Mouse (Mus musculus): Measurements from ENCODE around the gene Shpk. TPM values are rescaled to one million over a fixed set of nuclear protein-coding genes. Genes with fewer than 3 reads are reported as not detected.

Gene Shpk
- total RNA-seq, 2 experiments from 2014 or later: 3.0 to 4.1 TPM

DNA sequence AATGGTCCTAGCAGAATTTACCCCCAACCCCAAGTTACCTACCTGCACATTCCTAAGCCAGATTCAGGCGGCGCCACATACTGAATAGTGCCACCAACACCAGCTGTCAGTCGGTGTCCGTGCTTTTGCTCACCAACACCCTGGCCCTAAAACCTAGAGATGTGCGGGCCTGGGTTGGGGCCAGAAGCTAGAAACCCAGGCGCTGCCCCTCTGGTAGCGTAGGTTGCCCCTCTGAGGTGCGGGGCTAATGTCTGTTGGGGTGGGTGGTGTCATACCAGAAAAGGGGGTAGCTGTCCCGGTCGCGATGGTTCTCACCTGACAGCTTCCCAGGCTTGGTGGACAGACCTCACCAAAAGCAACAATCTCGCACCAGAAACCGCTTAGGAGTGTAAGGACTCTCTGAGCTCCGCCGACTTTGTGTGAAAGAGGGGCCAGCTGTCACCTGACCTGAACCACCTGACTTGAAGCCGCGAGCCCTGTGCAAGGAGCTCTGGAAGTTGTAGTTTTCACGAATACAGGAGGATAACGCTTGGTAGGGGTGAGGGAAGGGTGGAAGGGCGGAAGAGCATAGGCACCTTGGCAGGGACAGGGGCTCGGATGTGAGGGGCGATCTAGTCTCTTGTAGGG lies 544 bp upstream of the Shpk start, which contains the start of gene Ctns:
Gene Ctns (minus strand): TSS at position 440 of the 627 bp plus-strand sequence.
- no peak for DNase-seq (ENCODE audit: extremely low spot score in 1 of 2, low spot score in 1 of 2)

DNA sequence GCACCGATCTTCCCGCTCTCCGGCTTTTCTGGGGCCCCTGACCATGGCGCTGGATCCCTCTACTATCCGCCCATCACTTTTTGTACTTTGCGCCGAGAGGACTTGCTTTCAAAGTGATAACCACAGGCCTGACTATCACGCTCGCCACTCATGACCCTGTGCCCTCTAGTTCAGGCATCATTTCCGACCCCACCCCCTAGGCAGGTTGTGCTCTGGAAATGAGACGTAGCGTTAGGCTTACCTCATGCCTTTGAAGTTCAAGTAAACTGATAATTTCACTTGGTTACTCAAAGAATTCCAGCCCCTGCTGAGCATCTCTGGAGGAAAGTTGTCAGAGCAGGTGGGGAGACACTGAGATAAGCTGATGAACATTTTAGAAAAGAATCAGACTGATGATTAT lies 619 bp downstream of the Shpk start:
- DNase-seq (ENCODE audit: extremely low spot score in 1 of 2, low spot score in 1 of 2): no peak

DNA sequence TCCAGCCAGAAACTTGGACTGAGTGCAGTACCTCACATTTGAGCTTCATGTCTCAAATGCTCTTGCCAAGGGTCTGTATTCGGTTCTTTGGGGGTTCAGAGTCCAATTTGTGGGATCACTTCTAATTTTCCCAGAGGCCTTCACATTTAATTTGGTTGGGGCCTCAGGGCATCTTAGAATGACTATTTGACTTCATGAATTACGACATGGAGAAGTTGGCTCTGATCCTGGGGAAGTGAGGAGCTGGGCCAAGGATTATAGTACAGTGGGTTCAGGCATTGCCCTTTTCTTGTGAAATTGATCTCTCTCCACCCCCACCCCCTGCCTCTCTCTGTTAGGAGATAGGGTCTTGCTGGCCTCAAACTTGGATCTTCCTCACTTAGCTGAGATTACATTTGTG lies 1.8 kb downstream of the Shpk start:
- DNase-seq (ENCODE audit: extremely low spot score in 1 of 2, low spot score in 1 of 2): no peak

DNA sequence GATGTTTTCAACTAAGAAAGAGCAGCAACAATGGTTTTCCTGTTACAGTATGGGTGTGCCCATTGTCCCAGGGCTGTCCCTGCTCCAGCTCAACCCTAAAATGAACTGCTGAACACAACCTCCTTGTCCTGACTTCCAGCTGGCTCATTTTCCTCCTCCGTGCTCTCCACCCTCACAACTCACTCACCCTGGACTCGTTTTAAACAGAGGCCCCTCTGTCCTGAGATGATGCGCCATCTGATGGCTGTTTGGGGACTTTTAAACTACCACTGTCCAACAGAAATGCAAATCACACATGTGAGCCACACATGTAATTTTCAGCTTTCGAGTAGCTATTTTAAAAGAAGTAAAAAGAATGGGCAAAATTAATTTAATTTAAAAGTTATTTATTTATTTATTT lies 2.3 kb downstream of the Shpk start:
- no peak for DNase-seq (ENCODE audit: extremely low spot score in 1 of 2, low spot score in 1 of 2)

DNA sequence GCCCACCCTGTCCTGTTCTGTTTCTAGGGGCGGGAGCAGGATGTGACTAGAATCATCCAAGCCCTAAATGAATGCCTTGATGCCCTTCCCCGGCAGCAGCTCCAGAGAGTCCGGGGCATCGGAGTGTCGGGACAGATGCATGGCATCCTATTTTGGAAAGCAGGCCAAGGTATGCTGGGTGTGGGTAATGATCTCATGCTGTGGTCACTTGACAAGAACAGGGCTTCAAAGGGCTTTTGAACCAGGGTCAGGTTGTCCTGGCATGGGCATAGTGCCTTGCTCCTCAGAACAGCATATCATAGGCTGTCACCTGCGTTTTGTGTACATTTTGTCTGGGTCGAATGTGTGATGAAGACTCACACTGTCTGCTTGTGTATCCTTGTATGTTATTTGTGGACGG lies 4.6 kb downstream of the Shpk start:
- no peak for DNase-seq (ENCODE audit: extremely low spot score in 1 of 2, low spot score in 1 of 2)

DNA sequence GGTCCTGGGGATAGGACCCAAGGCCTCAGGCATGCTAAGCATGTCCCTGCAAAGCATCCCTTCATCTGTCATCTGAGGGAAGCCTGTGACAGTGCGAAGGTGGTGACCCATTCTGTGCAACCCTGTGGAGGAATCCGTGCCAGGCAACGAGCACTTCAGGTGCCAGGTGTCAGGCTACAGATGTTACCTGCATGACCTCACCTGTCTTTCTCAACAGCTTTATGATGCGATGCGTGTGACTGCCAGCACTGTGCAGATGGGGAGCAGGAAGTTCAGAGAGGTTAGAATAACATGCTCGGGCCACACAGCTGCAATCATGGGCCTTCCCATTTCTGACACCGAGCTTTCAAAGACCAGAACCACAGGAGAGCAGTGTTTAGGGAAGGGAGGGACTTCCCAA lies 5.9 kb downstream of the Shpk start:
- DNase-seq (ENCODE audit: extremely low spot score in 1 of 2, low spot score in 1 of 2): no peak

DNA sequence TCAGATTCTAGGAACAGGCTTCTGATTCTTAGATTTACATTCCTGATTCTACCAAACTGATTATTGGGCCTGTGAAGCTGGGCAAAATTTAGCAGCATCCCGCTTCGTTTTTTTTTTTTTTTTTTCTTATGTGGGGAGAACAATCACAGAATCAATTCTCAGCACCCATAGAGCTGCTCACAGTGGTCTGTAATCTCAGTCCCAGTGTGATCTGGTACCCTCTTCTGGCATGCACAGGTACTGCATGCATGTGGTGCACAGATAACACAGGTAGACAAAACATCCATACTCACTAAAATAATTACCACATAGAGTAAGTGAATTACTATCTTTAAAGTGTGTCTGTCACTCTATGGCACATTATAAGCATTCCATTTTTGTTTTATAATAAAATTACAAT lies 8.4 kb downstream of the Shpk start:
- no peak for DNase-seq (ENCODE audit: extremely low spot score in 1 of 2, low spot score in 1 of 2)

DNA sequence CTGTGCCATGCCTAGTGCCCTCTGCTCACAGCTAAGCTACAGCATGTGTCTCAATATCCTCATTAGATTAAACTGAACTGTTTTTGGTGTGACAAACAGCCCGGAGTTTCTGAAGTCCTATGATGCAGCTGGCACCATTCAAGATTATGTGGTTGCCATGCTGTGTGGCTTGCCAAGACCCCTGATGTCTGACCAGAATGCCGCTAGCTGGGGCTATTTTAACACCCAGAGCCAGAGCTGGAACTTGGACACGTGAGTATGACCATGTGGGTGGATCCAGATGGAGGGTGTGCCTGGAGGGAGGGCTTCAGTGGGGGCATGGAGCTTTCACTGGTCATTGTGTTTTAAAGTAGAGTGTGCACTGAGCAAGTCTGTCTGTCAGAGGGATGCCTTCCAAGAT lies 14.7 kb downstream of the Shpk start:
- no peak for DNase-seq (ENCODE audit: extremely low spot score in 1 of 2, low spot score in 1 of 2)

DNA sequence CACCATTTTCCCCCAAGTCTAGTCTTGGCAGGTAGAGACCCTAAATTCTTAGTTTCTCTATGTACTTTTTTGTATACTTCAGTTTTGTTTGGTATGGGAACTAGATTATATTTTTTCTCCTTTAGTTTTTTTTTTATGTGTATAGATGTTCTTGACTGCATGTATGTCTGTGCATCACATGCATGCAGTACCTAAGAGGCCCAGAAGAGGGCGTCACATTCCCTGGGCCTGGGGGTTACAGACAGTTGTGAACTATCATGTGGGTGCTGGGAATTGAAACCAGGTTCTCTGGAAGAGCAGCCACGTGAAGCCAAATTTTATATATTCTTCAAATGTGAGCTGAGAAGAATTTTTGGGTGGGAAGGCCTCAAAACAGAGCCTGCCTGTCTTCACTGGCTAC lies 20.4 kb downstream of the Shpk start:
- DNase-seq (ENCODE audit: extremely low spot score in 1 of 2, low spot score in 1 of 2): no peak

DNA sequence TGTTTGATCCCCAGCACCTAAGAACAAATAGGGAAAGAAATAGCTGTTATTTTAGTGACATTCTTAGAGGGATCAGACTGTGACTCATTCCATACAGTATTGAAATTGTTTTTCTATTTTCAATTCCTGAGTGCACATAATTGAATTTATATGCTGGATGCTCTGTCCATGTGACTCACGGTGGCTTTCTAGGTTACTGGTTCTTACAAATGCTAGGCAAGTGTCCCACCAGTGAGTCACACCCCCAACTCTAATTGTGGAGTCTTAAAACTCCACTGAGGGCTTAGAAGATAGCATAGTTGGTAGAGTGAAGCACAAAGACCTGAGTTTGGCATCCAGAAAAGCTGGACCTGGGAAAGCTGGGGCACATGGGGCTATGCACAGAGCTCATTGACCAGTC lies 21.4 kb downstream of the Shpk start:
- DNase-seq (ENCODE audit: extremely low spot score in 1 of 2, low spot score in 1 of 2): no peak

DNA sequence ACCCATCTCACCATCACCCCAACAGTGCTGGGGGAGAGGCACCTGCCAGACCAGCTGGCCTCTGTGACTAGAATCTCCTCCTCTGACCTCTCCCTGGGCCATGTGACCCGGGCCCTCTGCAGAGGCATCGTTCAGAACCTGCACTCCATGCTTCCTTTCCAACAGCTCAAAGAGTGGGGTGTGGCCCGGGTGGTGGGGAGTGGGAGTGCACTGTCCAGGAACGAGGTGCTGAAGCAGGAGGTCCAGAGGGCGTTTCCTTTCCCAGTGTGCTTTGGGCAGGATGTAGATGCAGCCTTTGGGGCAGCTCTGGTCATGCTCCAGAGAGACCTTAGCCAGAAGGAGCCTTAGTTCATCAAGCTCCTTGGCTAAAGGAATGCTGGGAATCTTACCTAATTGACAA lies 23.6 kb downstream of the Shpk start:
- DNase-seq (ENCODE audit: extremely low spot score in 1 of 2, low spot score in 1 of 2): no peak

DNA sequence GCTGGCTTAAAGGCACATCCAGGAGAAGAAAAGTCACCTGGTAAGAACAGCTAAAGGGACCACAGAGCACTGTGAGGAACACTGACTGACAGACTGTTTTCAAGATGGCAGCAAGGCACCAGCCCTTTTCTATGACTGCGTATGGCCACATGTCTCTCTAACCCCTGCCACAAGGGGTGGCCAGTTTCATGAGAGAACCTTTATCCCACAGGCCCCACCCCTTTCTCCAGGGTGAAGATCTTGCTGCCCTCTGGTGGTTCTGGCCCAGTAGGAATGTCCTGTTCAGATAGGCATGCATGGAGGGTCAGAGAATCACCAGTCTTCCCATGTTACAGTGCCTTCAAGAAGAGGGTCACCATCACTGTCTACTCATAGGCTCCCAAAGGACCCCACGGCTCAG lies 24.7 kb downstream of the Shpk start:
- no peak for DNase-seq (ENCODE audit: extremely low spot score in 1 of 2, low spot score in 1 of 2)

DNA sequence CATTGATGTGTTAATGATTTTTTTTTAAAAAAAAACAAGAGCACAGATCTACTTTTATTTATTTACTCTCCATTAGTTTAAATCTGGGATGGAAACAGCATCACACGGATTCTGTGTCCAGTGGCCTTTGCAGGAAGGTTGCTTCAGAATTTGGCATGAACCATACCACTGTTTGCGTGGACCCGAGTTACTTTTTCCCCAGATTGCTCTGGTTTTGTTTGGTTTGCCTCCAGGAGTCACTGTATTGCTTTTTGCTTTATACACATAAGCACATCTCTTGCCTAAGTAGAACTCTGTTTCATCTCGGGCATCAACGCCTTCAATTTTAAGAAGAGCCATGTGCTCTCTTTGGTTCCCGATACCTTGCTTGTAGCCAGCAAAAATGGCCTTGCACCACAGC lies 26.6 kb downstream of the Shpk start:
- DNase-seq (ENCODE audit: extremely low spot score in 1 of 2, low spot score in 1 of 2): no peak

DNA sequence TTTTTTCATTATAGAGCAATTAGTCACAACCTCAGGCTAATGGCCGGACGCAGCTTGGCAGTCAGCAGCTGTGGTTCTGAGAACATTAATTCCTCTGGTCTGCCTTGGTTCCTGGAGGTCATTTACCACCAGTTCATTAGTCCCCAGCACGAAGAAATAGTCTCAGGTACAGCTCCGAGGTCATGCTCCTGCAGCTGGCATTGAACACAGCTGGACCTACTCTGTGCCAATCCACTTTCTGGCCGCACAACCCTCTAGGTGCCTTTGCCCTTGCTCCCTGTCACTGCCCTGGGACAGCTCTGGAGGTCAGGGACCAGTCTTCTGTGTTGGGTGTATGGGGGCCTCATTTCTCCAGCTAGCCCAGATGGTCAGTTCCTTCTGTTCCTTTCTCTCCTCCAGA lies 29.6 kb downstream of the Shpk start:
- no peak for DNase-seq (ENCODE audit: extremely low spot score in 1 of 2, low spot score in 1 of 2)

DNA sequence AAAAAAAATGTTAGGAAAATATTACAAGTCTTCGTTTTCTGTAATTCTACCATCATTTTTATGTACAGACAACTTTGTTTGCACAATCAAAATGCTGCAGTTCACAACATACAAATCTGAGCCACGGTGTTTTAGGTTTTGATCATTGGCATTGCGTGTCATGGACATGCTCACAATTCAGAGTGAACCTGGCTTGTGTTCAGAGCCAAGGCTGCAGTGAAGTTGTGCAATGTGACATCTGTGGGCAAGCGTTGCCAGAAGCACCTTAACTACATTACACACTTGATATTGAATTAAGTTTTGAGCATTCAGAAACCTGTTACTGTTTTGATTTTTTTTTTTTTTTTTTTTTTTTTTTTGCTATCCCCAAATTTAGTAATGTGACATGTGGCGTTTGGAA lies 30.8 kb downstream of the Shpk start:
- DNase-seq (ENCODE audit: extremely low spot score in 1 of 2, low spot score in 1 of 2): no peak

DNA sequence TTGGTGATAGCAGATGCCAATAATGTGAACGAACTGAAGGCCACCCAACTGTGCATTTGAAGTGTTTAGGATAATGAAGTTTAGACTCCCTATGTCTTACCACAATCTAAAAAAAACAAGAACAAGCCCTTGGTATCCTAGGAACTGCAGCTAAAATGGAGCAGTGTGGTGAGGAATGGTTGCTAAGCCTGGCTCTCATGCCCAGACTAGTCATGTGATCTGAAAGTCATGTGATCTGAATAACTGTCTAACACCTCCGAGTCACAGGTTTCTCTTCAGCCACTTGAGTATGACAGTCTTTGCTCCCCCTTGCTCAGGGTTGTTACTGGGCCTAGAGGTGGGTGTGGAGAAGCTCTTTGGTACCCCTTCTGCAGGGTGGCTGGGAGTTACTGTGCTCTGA lies 33.3 kb downstream of the Shpk start:
- no peak for DNase-seq (ENCODE audit: extremely low spot score in 1 of 2, low spot score in 1 of 2)

DNA sequence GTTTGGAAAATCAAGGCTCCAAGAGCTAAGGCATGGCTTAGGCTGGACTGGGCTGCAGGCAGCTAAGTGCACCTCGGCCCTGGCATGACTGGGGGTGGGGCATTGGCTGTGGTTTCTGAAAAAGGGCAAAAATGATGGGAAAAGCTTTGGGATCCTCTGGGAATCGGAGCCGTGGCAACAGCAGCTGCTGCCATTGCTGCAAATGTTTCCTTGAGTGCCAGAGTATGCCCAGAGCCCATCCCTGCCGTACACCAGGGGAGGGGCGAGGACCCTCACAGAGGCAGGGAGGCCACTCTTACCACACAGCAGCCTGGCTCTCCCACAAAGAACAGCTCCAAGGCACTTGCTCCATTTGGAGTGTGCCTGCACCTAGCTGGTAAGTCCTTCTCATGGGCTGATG lies 34.7 kb downstream of the Shpk start, which contains the start of gene Trpv1:
Gene Trpv1 (plus strand): TSS at position 301 of the 400 bp plus-strand sequence.
- no peak for DNase-seq (ENCODE audit: extremely low spot score in 1 of 2, low spot score in 1 of 2)

DNA sequence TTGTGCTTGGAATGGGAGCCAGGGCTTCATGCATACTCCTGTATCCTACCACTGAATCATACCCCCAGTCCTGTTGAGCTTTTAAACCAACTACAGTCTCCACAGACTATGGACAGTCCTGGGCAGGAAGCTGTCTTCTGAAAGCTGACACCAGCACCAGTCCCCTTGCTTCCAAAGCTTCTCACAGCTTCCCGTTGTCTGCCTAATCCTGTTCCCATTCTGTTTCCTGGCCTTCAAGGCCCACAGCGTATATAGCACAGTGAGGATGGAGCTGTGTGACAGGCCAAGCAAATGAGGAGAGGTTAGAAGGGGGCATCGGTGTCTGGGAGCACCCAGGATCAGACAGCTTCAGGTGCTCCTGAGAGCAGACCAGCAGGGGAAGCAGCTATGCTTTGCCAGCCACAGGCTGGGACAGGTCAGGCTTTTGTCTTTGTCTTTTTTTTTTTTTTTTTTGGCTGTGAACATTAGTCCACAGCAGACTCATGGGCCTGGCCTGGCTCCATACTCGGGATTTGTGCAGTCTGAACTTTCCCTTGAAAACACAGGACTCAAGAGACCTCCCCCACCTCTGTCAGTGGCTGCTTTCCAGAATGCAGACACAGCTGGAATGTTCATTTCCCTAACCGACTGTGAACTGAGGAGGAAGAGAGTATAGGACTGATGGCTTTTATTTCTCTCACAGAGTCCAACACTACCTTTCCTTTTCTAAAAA lies 36.9 kb downstream of the Shpk start:
- no peak for DNase-seq (ENCODE audit: extremely low spot score in 1 of 2, low spot score in 1 of 2)

DNA sequence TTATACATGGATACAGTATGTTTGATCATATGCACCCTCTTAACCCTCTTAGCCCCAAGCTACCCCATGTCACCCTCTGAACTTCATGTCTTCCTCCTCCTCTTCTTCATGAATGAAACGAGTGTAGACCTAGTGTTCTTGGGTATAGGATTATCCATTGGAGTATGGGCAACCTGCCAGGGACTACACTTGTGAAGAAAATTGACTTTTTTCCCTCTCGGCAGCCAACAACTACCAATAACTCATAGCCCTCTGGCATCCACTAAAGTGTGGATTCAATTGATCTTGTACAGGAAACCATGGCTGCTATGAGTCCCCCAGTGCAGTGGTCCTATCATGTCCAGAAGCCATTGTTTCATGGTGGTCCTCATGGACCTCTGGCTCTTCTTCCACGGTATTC lies 37.5 kb downstream of the Shpk start:
- DNase-seq (ENCODE audit: extremely low spot score in 1 of 2, low spot score in 1 of 2): no peak

DNA sequence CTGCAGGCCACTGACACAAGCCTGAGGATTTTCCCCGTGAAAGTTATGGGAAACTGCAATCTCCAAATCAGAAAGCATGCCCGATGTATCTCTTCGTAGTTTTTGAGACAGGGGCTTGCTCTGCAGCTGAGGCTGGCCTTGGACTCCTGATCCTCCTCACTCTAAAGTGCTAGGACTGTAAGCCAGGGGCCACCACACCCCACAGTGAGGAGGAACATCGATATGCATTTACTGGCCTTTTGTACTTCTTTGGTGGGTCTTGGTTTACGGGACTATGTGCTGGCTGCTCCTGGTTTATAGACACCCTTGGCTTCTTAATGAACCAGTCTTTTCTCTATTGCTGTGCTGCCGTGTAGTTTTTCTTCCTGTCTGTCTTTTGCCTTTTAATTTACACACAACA lies 42.9 kb downstream of the Shpk start:
- no peak for DNase-seq (ENCODE audit: extremely low spot score in 1 of 2, low spot score in 1 of 2)

DNA sequence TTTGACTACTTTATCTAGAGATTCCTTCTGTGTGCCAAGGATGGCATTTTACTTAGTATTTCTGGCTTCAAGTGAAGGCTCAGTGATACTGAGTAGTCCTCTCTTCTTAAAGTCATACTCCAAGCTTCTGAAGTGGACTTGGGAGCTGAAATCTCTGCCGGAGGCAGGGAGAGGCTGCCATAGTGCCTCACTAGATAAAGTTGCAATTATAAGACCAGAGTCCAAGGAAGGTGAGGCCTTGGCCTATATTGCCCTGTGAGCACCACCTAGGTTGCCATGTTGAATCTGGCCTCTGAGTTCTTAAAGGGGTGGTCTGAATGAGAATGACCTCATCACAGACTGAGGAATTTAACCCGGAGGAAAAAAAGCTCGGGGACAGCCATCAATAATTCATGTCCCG lies 43.5 kb downstream of the Shpk start:
- no peak for DNase-seq (ENCODE audit: extremely low spot score in 1 of 2, low spot score in 1 of 2)

DNA sequence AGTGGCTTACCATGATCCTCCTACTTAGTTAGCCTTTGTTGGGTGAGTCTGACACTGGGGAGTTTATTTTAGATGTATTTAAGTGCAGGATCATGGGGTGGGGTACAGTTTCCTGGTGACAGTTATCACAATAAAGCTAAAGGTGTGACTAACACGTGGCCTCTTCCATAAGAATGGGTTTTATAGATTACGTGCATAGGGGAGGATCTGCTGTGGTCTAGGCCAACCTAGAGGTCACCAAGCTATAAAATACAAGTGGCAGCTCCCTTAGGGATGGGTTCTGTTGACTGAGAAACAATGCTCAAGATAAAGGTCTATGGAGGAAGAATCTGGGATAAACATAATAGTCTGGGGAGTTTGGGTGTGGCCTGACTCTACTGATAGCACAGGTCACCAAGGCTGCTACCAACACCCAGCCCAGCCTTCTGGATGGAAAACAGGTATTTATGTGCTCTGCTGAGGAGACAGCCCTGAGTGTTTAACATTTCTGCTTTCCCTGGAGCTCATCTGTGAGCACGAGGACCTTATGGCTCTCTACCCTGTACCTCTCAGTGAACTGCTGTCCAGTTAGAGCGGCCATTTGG lies 58.2 kb downstream of the Shpk start:
- DNase-seq (ENCODE audit: extremely low spot score in 1 of 2, low spot score in 1 of 2): no peak
